Mouse (Mus musculus) spleen, adult 2 months (tissue): ENCODE results near the gene Hba-x.

Experiments
- CTCF ChIP-seq: fragments of 200-500 bp; IDR thresholded peaks from 2 replicates; pipeline ENCODE4 v1.5.1; 2011; ENCODE audit warnings: mild to moderate bottlenecking, inconsistent platforms; ENCODE audit not compliant: insufficient read depth, insufficient read length, insufficient replicate concordance; ENCODE audit errors: extremely low read depth
- POLR2A ChIP-seq: fragments of 200-500 bp; IDR thresholded peaks from 2 replicates; pipeline ENCODE4 v1.6.1; 2011; ENCODE audit warnings: low read depth, low read length, inconsistent platforms

- TF ChIP-seq CTCF: no peak
- no peak for TF ChIP-seq POLR2A
Measured at GRCm38 (mm10) chr11:32298532-32298918, 22.3 kb downstream of the Hba-x start.
